Mouse (Mus musculus) C2C12 (cell line): ENCODE results near the gene Cyp2f2.

Experiments used
- CEBPB ChIP-seq: IDR thresholded peaks from one replicate; pipeline ENCODE4 v1.6.1; 2011; ENCODE audit warnings: low read depth, mild to moderate bottlenecking, control low read depth, moderate library complexity
- CTCF ChIP-seq: IDR thresholded peaks from one replicate; pipeline ENCODE4 v1.5.1; 2011; ENCODE audit not compliant: control insufficient read depth, insufficient read depth, insufficient read length
- USF1 ChIP-seq: IDR thresholded peaks from one replicate; pipeline ENCODE4 v1.6.1; 2011; ENCODE audit warnings: low read depth, mild to moderate bottlenecking, control low read depth, moderate library complexity

GRCm38 (mm10) chr7:27131387-27131786, 11.7 kb downstream of the Cyp2f2 start:
- TF ChIP-seq CTCF (no peak), USF1 (no peak), CEBPB (no peak)
